Mouse (Mus musculus) testis, adult 2 months (tissue): ENCODE data around the gene Tbc1d24.

Source experiments
- CTCF ChIP-seq: fragments of 200-500 bp; IDR thresholded peaks from 2 replicates; pipeline ENCODE4 v1.5.1; 2012; ENCODE audit warnings: low read depth, mild to moderate bottlenecking, inconsistent platforms, low read length, moderate library complexity; ENCODE audit not compliant: control insufficient read depth, insufficient read depth, insufficient replicate concordance
- POLR2A ChIP-seq: fragments of 200-500 bp; IDR thresholded peaks from 2 replicates; pipeline ENCODE4 v1.6.1; 2012; ENCODE audit warnings: low read depth, mild to moderate bottlenecking, inconsistent platforms, low read length, moderate library complexity; ENCODE audit not compliant: control insufficient read depth

DNA sequence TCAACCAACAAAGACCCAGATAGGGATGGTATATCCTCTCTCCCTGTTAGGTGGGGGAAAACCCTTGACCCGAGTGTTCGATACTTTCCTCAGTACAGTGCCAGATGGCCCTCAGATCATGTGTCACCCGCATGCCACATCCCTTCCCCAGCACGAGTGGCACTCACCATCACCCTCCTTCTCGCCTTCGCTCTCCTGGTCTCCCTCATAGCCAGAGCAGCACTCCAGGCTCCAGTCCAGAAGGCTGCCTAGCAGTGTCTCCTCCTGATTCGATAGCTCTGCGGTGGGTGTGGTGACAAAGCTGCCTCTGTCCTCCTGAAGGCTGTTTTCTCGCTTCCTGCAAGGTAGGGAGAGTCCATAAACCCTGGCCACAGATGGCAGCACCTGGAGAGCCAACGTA lies 19.4 kb upstream of the Tbc1d24 start:
- TF ChIP-seq CTCF, result no peak
- no peak for TF ChIP-seq POLR2A
